In genomic region chr17:63921601-63922203, GRCm38 (mm10) we compare ENCODE assay signal across 18 mouse cellular contexts. TPM values are rescaled to one million over a fixed set of nuclear protein-coding genes. Genes with fewer than 3 reads are reported as not detected.
DNase-seq lines count a peak whose midpoint lies in the region; ATAC-seq and TF ChIP-seq lines count a peak whose summit lies in the region.
"Had no signal": no experiment of that assay in that cellular context is flagged by ENCODE, and none has a peak within 500 bp of the region (broad histone marks: within the 10 kb centered on the region; RNA-seq: fewer than 3 reads in every experiment).

No protein-coding gene starts in this region.

- TF ChIP-seq POLR2A in lung, adult 2 months (IDR thresholded peaks at IDR 0.05; ENCODE audit: borderline replicate concordance, extremely low read depth, low read depth, low read length): no peak

- no peak overlapping the region for H3K27ac ChIP-seq in lung, postnatal 0 days (ENCODE audit: low read length)
- no peak overlapping the region for H3K27ac ChIP-seq in hindbrain, embryonic 12.5 days
- H3K27ac ChIP-seq: embryonic facial prominence, embryonic 13.5 days; forebrain, embryonic 15.5 days; hindbrain, embryonic 15.5 days; neural tube, embryonic 15.5 days had no signal

- DNase-seq in heart, adult 11 months: peak; percentile 94
- DNase-seq in heart, postnatal 25 days (ENCODE audit: low spot score): no peak
- DNase-seq in lung, postnatal 0 days (ENCODE audit: low spot score): peak; percentile 27
- no peak for DNase-seq in lung, adult 2 months
- DNase-seq: adrenal gland, postnatal 14 days; B cell, adult 2 months; cerebellum, adult 11-12 months; kidney, postnatal 4 days had no signal

- 37% methylated on average over 6 of the region's 6 CpGs for WGBS in lung, postnatal 0 days
- 31% methylated on average over 6 of the region's 6 CpGs for WGBS in lung, adult 2 months
- 84% methylated on average over 6 of the region's 6 CpGs for WGBS in hindbrain, embryonic 12.5 days

- no peak; the same call in 1 of the 2 replicates for TF ChIP-seq EP300 in lung, postnatal 0 days (IDR thresholded peaks at IDR 0.05)

- H3K4me3 ChIP-seq in lung, postnatal 0 days (ENCODE audit: low read depth, low read length): no peak overlapping the region
- H3K4me3 ChIP-seq in lung, adult 2 months (replicated peaks; ENCODE audit: extremely low read depth, low read depth, low read length): no peak overlapping the region
- peak overlapping the region; percentile 86 for H3K4me3 ChIP-seq in megakaryocyte, embryonic 14.5 days (replicated peaks)
- H3K4me3 ChIP-seq in hindbrain, embryonic 12.5 days: no peak overlapping the region
- H3K4me3 ChIP-seq: embryonic facial prominence, embryonic 13.5 days; forebrain, embryonic 15.5 days; hindbrain, embryonic 15.5 days; neural tube, embryonic 15.5 days had no signal

- TF ChIP-seq CTCF in lung, postnatal 0 days (IDR thresholded peaks at IDR 0.05): no peak
- TF ChIP-seq CTCF in lung, adult 2 months (IDR thresholded peaks at IDR 0.05; ENCODE audit: insufficient read depth, low read length): no peak

- H3K36me3 ChIP-seq in lung, postnatal 0 days (ENCODE audit: insufficient read depth, low read length): 0 out of 2 replicates have a peak, but pooled peaks cover 3% of the 10 kb centered on the region
- H3K36me3 ChIP-seq in megakaryocyte, embryonic 14.5 days (replicated peaks; ENCODE audit: low read length): peaks cover 13% of the 10 kb centered on the region
- no peaks in the 10 kb centered on the region for H3K36me3 ChIP-seq in hindbrain, embryonic 12.5 days
- H3K36me3 ChIP-seq: forebrain, embryonic 15.5 days; hindbrain, embryonic 15.5 days; neural tube, embryonic 15.5 days had no signal

- H3K27me3 ChIP-seq in lung, postnatal 0 days (replicated peaks; ENCODE audit: insufficient read depth, low read length): no peaks in the 10 kb centered on the region
- no peaks in the 10 kb centered on the region for H3K27me3 ChIP-seq in megakaryocyte, embryonic 14.5 days (replicated peaks)
- H3K27me3 ChIP-seq in hindbrain, embryonic 12.5 days: no peaks in the 10 kb centered on the region
- H3K27me3 ChIP-seq: embryonic facial prominence, embryonic 13.5 days; forebrain, embryonic 15.5 days; hindbrain, embryonic 15.5 days; neural tube, embryonic 15.5 days had no signal

- no peak overlapping the region for H3K4me2 ChIP-seq in lung, postnatal 0 days (replicated peaks; ENCODE audit: low read depth, low read length)
- no peak overlapping the region for H3K4me2 ChIP-seq in hindbrain, embryonic 12.5 days (replicated peaks)
- H3K4me2 ChIP-seq: embryonic facial prominence, embryonic 13.5 days; forebrain, embryonic 15.5 days; hindbrain, embryonic 15.5 days; neural tube, embryonic 15.5 days had no signal

- H3K9me3 ChIP-seq in lung, postnatal 0 days (ENCODE audit: low read length): no peaks in the 10 kb centered on the region
- H3K9me3 ChIP-seq in megakaryocyte, embryonic 14.5 days: no peaks in the 10 kb centered on the region
- H3K9me3 ChIP-seq in hindbrain, embryonic 12.5 days (replicated peaks): no peaks in the 10 kb centered on the region
- H3K9me3 ChIP-seq: embryonic facial prominence, embryonic 13.5 days; forebrain, embryonic 15.5 days; hindbrain, embryonic 15.5 days; neural tube, embryonic 15.5 days had no signal

- no peak overlapping the region for H3K9ac ChIP-seq in lung, postnatal 0 days (replicated peaks; ENCODE audit: low read depth)
- no peak overlapping the region for H3K9ac ChIP-seq in hindbrain, embryonic 12.5 days
- H3K9ac ChIP-seq: embryonic facial prominence, embryonic 13.5 days; forebrain, embryonic 15.5 days; hindbrain, embryonic 15.5 days; neural tube, embryonic 15.5 days had no signal

- intact Hi-C loops in heart, postnatal 25 days (cut with DNase I): no loop called here

- peak; percentile 38 for ATAC-seq in lung, postnatal 0 days
- peak; percentile 75 to 80 for ATAC-seq in hematopoietic stem cell, adult 5-6 weeks (replicated peaks in 1 of 2; ENCODE audit: insufficient read depth in 1 of 2, low FRiP score in 2 of 2, low TSS enrichment in 1 of 2, low read depth in 1 of 2, poor library complexity in 2 of 2, severe bottlenecking in 2 of 2)
- no peak for ATAC-seq in activated CD4-positive, CD25-positive, alpha-beta regulatory T cell, adult 4 months
- no peak for ATAC-seq in hindbrain, embryonic 12.5 days (ENCODE audit: low FRiP score)
- ATAC-seq: forebrain, embryonic 15.5 days; midbrain, embryonic 16.5 days had no signal

- H3K4me1 ChIP-seq in lung, postnatal 0 days (ENCODE audit: insufficient read depth, low read depth, low read length): peaks cover 3% of the 10 kb centered on the region; the same call in 1 of the 2 replicates
- H3K4me1 ChIP-seq in lung, adult 2 months (ENCODE audit: control insufficient read depth, insufficient read depth, low read length): no peaks in the 10 kb centered on the region; the same call in 1 of the 2 replicates
- peaks cover 31% of the 10 kb centered on the region for H3K4me1 ChIP-seq in megakaryocyte, embryonic 14.5 days
- H3K4me1 ChIP-seq in hindbrain, embryonic 12.5 days: no peaks in the 10 kb centered on the region
- H3K4me1 ChIP-seq: embryonic facial prominence, embryonic 13.5 days; neural tube, embryonic 15.5 days had no signal

RNA-seq across cellular contexts. Expression of gene A930002H24Rik, which starts 58.1 kb away (rescaled TPM):
- total RNA-seq in heart, postnatal 25 days (2021): not detected
- polyA plus RNA-seq in lung, postnatal 0 days (2015; fragmentation: Nextera tagmentation; extraction: Ambion mirVana): 5.4 and 6.2 TPM in 2 replicates
- polyA plus RNA-seq in lung, adult 2 months (2012; rRNA removed): 2.0 and 2.5 TPM in 2 replicates
- not detected in 2 replicates for total RNA-seq in hematopoietic stem cell, adult 5-6 weeks (2017)
- 5.5 TPM in 1 of 2 replicates, not detected in the other for polyA plus RNA-seq in megakaryocyte, embryonic 14.5 days (2012; ENCODE audit: insufficient read depth, low replicate concordance)
- polyA plus RNA-seq in activated CD4-positive, CD25-positive, alpha-beta regulatory T cell, adult 4 months (2017; shearing (Covaris generic)): not detected
- 2.3 and 2.8 TPM in 2 replicates for polyA plus RNA-seq in hindbrain, embryonic 12.5 days (2016; fragmentation: Nextera tagmentation; extraction: Ambion mirVana)
- total RNA-seq: left cerebral cortex, postnatal 14 days had no signal

RNA-seq across cellular contexts. Expression of gene Fer, which starts 58.8 kb away (rescaled TPM):
- total RNA-seq in heart, postnatal 25 days (2021): 10 to 100 TPM; 17.4 to 17.9 TPM
- 18.6 and 21.4 TPM in 2 replicates for polyA plus RNA-seq in lung, postnatal 0 days (2015; fragmentation: Nextera tagmentation; extraction: Ambion mirVana)
- polyA plus RNA-seq in lung, adult 2 months (2012; rRNA removed): 2.0 and 4.3 TPM in 2 replicates
- total RNA-seq in hematopoietic stem cell, adult 5-6 weeks (2017): 19.9 and 20.0 TPM in 2 replicates
- polyA plus RNA-seq in megakaryocyte, embryonic 14.5 days (2012; ENCODE audit: insufficient read depth, low replicate concordance): 0.94 and 2.2 TPM in 2 replicates
- under 1 TPM; 0.82 to 0.87 TPM for polyA plus RNA-seq in activated CD4-positive, CD25-positive, alpha-beta regulatory T cell, adult 4 months (2017; shearing (Covaris generic))
- polyA plus RNA-seq in hindbrain, embryonic 12.5 days (2016; fragmentation: Nextera tagmentation; extraction: Ambion mirVana): 33.1 and 39.9 TPM in 2 replicates

Comparison
In these comparisons a context has a peak if more than half of its experiments do, and no peak if none do; other contexts are left out.
1. DNase-seq: peak in heart, adult 11 months (single experiment) and lung, postnatal 0 days (single experiment); none in heart, postnatal 25 days (single experiment) and lung, adult 2 months (single experiment).
2. ATAC-seq: peak in lung, postnatal 0 days (single experiment) and hematopoietic stem cell, adult 5-6 weeks (2 of 2); none in activated CD4-positive, CD25-positive, alpha-beta regulatory T cell, adult 4 months (single experiment) and hindbrain, embryonic 12.5 days (single experiment).